ENCODE assay signal across 28 mouse cellular contexts in genomic region chr19:30780803-30781202, GRCm38 (mm10).
DNase-seq lines count a peak whose midpoint lies in the region; ATAC-seq and TF ChIP-seq lines count a peak whose summit lies in the region.
"Had no signal": no experiment of that assay in that cellular context is flagged by ENCODE, and none has a peak within 500 bp of the region (broad histone marks: within the 10 kb centered on the region; RNA-seq: fewer than 3 reads in every experiment).

No protein-coding gene starts in this region.

- DNase-seq in 3T3-L1 (ENCODE audit: low read depth, low spot score) = peak; percentile 34
- no peak for DNase-seq in cerebellum, postnatal 25 days
- DNase-seq in embryo, embryonic 10.5 days (ENCODE audit: low spot score) = no peak
- DNase-seq: adrenal gland, adult 2 months; adrenal gland, postnatal 14 days; B cell, adult 2 months; cerebellum, adult 11 months; cerebellum, adult 2 months; cerebellum, adult 9-11 months; embryo, embryonic 11 days; forebrain, postnatal 0 days; gastrocnemius, adult 2 months; gastrocnemius, postnatal 14 days; heart, adult 11 months; heart, postnatal 10 days; heart, postnatal 36 days; kidney, adult 18-20 months had no signal

- H3K4me3 ChIP-seq in bone marrow macrophage, adult 2 months (ENCODE audit: insufficient read depth, low read length) = no peak overlapping the region
- H3K4me3 ChIP-seq in macrophage (ENCODE audit: inconsistent target) = no peak overlapping the region
- H3K4me3 ChIP-seq: gastrocnemius, adult 2 months; heart, embryonic 12.5 days; heart, embryonic 15.5 days had no signal

- WGBS in macrophage (ENCODE audit: missing documents) = 56% methylated on average over 2 of the region's 2 CpGs

- ATAC-seq in megakaryocyte progenitor cell, adult 5-6 weeks (replicated peaks; ENCODE audit: poor library complexity) = peak; percentile 57
- no peak for ATAC-seq in erythroid progenitor cell, adult 5-6 weeks (replicated peaks; ENCODE audit: low FRiP score, poor library complexity, severe bottlenecking)
- ATAC-seq: forebrain, embryonic 14.5 days; forebrain, postnatal 0 days; hindbrain, postnatal 0 days; inflammation-experienced regulatory T-cells, adult 6 months; intestine, embryonic 16.5 days had no signal

- no peaks in the 10 kb centered on the region for H3K79me2 ChIP-seq in macrophage (ENCODE audit: inconsistent target)

- no peak for TF ChIP-seq CTCF in bone marrow macrophage, adult 2 months (IDR thresholded peaks at IDR 0.05; ENCODE audit: low read depth, low read length)

- H3K36me3 ChIP-seq in macrophage (ENCODE audit: inconsistent target) = no peaks in the 10 kb centered on the region
- H3K36me3 ChIP-seq: heart, embryonic 12.5 days; heart, embryonic 15.5 days had no signal

- H3K4me1 ChIP-seq in bone marrow macrophage, adult 2 months (ENCODE audit: control insufficient read depth, insufficient read depth, low read length) = peaks cover 5% of the 10 kb centered on the region
- H3K4me1 ChIP-seq: heart, embryonic 12.5 days; heart, embryonic 15.5 days had no signal

- no peak for TF ChIP-seq POLR2A in bone marrow macrophage, adult 2 months (IDR thresholded peaks at IDR 0.05; ENCODE audit: borderline replicate concordance, low read depth, low read length)

- peak overlapping the region; percentile 68 for H3K27ac ChIP-seq in bone marrow macrophage, adult 2 months (ENCODE audit: insufficient read depth, low read depth, low read length)
- H3K27ac ChIP-seq in macrophage = peak overlapping the region; percentile 46
- H3K27ac ChIP-seq: gastrocnemius, adult 2 months; heart, embryonic 15.5 days; hindbrain, embryonic 14.5 days; hindbrain, postnatal 0 days had no signal
